ENCODE assay signal across 18 mouse cellular contexts in the genomic region with DNA sequence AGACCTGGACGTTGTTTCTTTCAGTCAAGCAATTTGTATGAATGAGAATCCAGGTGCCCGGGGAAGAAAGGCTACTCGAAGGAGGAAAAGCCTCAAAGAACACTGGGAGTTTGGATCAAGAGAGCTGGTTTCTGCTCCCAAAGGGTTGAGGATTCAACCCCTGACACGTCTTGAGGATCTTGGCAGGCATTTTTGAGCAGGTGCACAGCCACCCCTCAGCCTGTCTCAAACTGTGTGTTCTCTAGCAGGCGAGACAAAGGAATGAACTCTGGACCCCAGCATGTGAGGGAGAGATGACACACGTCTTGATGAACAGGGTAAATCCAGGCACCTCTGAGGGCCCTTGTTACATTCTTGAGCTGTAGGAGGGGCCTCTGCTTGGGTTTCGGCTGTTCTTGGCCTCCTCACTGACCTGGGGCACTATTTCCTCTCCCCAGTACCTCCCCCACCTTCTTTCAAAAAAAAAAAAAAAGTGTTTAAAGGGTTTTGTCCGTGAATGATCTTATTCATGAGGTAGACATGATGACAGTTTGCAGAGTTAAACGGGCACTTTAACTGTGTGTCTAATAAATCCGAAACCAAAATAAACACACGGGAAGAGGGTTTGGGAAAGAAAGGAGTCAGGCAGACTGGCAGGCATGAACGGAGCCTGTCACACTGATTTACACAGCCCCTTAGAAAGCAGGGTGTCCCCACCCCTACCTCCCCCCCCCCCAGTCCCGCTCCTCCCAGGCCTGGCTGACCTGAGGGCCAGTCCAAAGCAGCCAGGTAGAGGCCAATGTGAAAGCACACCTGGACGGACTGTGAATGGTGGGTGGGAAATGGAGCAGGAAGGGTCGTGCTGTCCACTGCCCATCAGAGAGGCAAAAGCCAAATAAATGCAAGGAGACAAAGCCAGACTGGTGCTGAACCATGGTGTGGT.
DNase-seq lines count a peak whose midpoint lies in the region; ATAC-seq and TF ChIP-seq lines count a peak whose summit lies in the region.
"Had no signal": no experiment of that assay in that cellular context is flagged by ENCODE, and none has a peak within 500 bp of the region (broad histone marks: within the 10 kb centered on the region; RNA-seq: fewer than 3 reads in every experiment).

No protein-coding gene starts in this region.

- no peaks in the 10 kb centered on the region for H3K9me3 ChIP-seq in heart, embryonic 11.5 days (replicated peaks; ENCODE audit: control insufficient read depth, low read length)
- no peaks in the 10 kb centered on the region for H3K9me3 ChIP-seq in midbrain, embryonic 10.5 days (replicated peaks)
- H3K9me3 ChIP-seq in midbrain, embryonic 15.5 days = no peaks in the 10 kb centered on the region
- no peaks in the 10 kb centered on the region for H3K9me3 ChIP-seq in limb, embryonic 10.5 days (replicated peaks)
- H3K9me3 ChIP-seq in stomach, postnatal 0 days (ENCODE audit: control insufficient read depth, low read length) = no peaks in the 10 kb centered on the region
- H3K9me3 ChIP-seq in neural tube, embryonic 15.5 days (replicated peaks) = no peaks in the 10 kb centered on the region
- H3K9me3 ChIP-seq: forebrain, embryonic 13.5 days; heart, embryonic 15.5 days had no signal

- ATAC-seq in heart, embryonic 11.5 days (replicated peaks; ENCODE audit: insufficient number of reproducible peaks, low FRiP score, low TSS enrichment) = no peak
- ATAC-seq in midbrain, embryonic 15.5 days (replicated peaks) = no peak
- ATAC-seq in stomach, postnatal 0 days (ENCODE audit: low FRiP score, low TSS enrichment) = peak; percentile 39
- ATAC-seq in neural tube, embryonic 15.5 days (ENCODE audit: low FRiP score) = no peak
- ATAC-seq: forebrain, embryonic 13.5 days had no signal

- H3K36me3 ChIP-seq in heart, embryonic 11.5 days (ENCODE audit: control insufficient read depth, insufficient read depth, low read length) = no peaks in the 10 kb centered on the region
- no peaks in the 10 kb centered on the region for H3K36me3 ChIP-seq in midbrain, embryonic 10.5 days
- H3K36me3 ChIP-seq in midbrain, embryonic 15.5 days (replicated peaks) = no peaks in the 10 kb centered on the region
- H3K36me3 ChIP-seq in limb, embryonic 10.5 days = no peaks in the 10 kb centered on the region
- H3K36me3 ChIP-seq in stomach, postnatal 0 days (ENCODE audit: control insufficient read depth, insufficient read depth, low read length) = no peaks in the 10 kb centered on the region
- H3K36me3 ChIP-seq in neural tube, embryonic 15.5 days = no peaks in the 10 kb centered on the region
- H3K36me3 ChIP-seq: heart, embryonic 15.5 days had no signal

- 55% methylated on average over 15 of the region's 15 CpGs for WGBS in heart, embryonic 11.5 days (ENCODE audit: insufficient replicate concordance)
- WGBS in midbrain, embryonic 10.5 days = 60% methylated on average over 15 of the region's 15 CpGs
- WGBS in midbrain, embryonic 15.5 days = 46% methylated on average over 15 of the region's 15 CpGs
- WGBS in limb, embryonic 10.5 days = 53% methylated on average over 15 of the region's 15 CpGs
- WGBS in stomach, postnatal 0 days = 22% methylated on average over 15 of the region's 15 CpGs
- 47% methylated on average over 15 of the region's 15 CpGs for WGBS in neural tube, embryonic 15.5 days

- no peaks in the 10 kb centered on the region for H3K4me1 ChIP-seq in heart, embryonic 11.5 days (ENCODE audit: control insufficient read depth, insufficient read depth, low read length)
- H3K4me1 ChIP-seq in midbrain, embryonic 10.5 days = peaks cover 23% of the 10 kb centered on the region
- H3K4me1 ChIP-seq in midbrain, embryonic 15.5 days = no peaks in the 10 kb centered on the region
- peaks cover 37% of the 10 kb centered on the region for H3K4me1 ChIP-seq in limb, embryonic 10.5 days
- H3K4me1 ChIP-seq in stomach, postnatal 0 days (replicated peaks; ENCODE audit: control insufficient read depth, insufficient read depth) = no peaks in the 10 kb centered on the region
- H3K4me1 ChIP-seq in neural tube, embryonic 15.5 days = no peaks in the 10 kb centered on the region

- no peak overlapping the region for H3K27ac ChIP-seq in heart, embryonic 11.5 days (ENCODE audit: low read depth, low read length)
- peak overlapping the region; percentile 33; the same call in 1 of the 2 replicates for H3K27ac ChIP-seq in midbrain, embryonic 10.5 days (replicated peaks)
- no peak overlapping the region for H3K27ac ChIP-seq in midbrain, embryonic 15.5 days
- H3K27ac ChIP-seq in limb, embryonic 10.5 days = peak overlapping the region; percentile 56; the same call in 1 of the 2 replicates
- peak overlapping the region; percentile 45; the same call in 1 of the 2 replicates for H3K27ac ChIP-seq in stomach, postnatal 0 days (replicated peaks)
- no peak overlapping the region for H3K27ac ChIP-seq in neural tube, embryonic 15.5 days (replicated peaks)
- H3K27ac ChIP-seq: forebrain, embryonic 13.5 days; heart, embryonic 15.5 days had no signal

- no peak overlapping the region for H3K9ac ChIP-seq in heart, embryonic 11.5 days (ENCODE audit: low read depth, low read length)
- no peak overlapping the region for H3K9ac ChIP-seq in midbrain, embryonic 15.5 days
- no peak overlapping the region for H3K9ac ChIP-seq in stomach, postnatal 0 days (ENCODE audit: low read length)
- H3K9ac ChIP-seq in neural tube, embryonic 15.5 days (replicated peaks) = no peak overlapping the region
- H3K9ac ChIP-seq: forebrain, embryonic 13.5 days; heart, embryonic 15.5 days had no signal

- no peak for TF ChIP-seq EP300 in stomach, postnatal 0 days (optimal IDR thresholded peaks at IDR 0.05)

- H3K4me3 ChIP-seq in heart, embryonic 11.5 days (ENCODE audit: low read depth, low read length) = no peak overlapping the region
- H3K4me3 ChIP-seq in midbrain, embryonic 10.5 days = no peak overlapping the region
- H3K4me3 ChIP-seq in midbrain, embryonic 15.5 days = no peak overlapping the region
- no peak overlapping the region for H3K4me3 ChIP-seq in limb, embryonic 10.5 days
- no peak overlapping the region for H3K4me3 ChIP-seq in stomach, postnatal 0 days (ENCODE audit: low read depth, low read length)
- no peak overlapping the region for H3K4me3 ChIP-seq in neural tube, embryonic 15.5 days (replicated peaks)
- H3K4me3 ChIP-seq: forebrain, embryonic 13.5 days; heart, embryonic 15.5 days had no signal

- no peak overlapping the region for H3K4me2 ChIP-seq in heart, embryonic 11.5 days
- no peak overlapping the region for H3K4me2 ChIP-seq in midbrain, embryonic 15.5 days
- peak overlapping the region; percentile 23; the same call in 1 of the 2 replicates for H3K4me2 ChIP-seq in stomach, postnatal 0 days (replicated peaks; ENCODE audit: low read depth)
- no peak overlapping the region for H3K4me2 ChIP-seq in neural tube, embryonic 15.5 days
- H3K4me2 ChIP-seq: forebrain, embryonic 13.5 days; heart, embryonic 15.5 days had no signal

- peak; percentile 68 for DNase-seq in heart, adult 11 months
- DNase-seq in midbrain, embryonic 10.5 days (ENCODE audit: low spot score) = no peak
- no peak for DNase-seq in limb, embryonic 10.5 days (ENCODE audit: low spot score)
- no peak for DNase-seq in stomach, postnatal 0 days (ENCODE audit: low spot score)
- no peak for DNase-seq in heart, postnatal 10 days
- DNase-seq: adrenal gland, postnatal 10 days; cerebellum, adult 9-10 months; kidney, adult 9 months; liver; lung, postnatal 14 days; retina, postnatal 1 day; thymus, postnatal 36 days had no signal

- H3K27me3 ChIP-seq in heart, embryonic 11.5 days (ENCODE audit: control insufficient read depth, insufficient read depth, low read length) = no peaks in the 10 kb centered on the region
- H3K27me3 ChIP-seq in midbrain, embryonic 10.5 days (ENCODE audit: low read depth, poor library complexity, severe bottlenecking) = no peaks in the 10 kb centered on the region
- H3K27me3 ChIP-seq in midbrain, embryonic 15.5 days (replicated peaks) = no peaks in the 10 kb centered on the region
- no peaks in the 10 kb centered on the region for H3K27me3 ChIP-seq in limb, embryonic 10.5 days (ENCODE audit: low read depth, poor library complexity, severe bottlenecking)
- no peaks in the 10 kb centered on the region for H3K27me3 ChIP-seq in stomach, postnatal 0 days (ENCODE audit: control insufficient read depth, insufficient read depth, low read length)
- no peaks in the 10 kb centered on the region for H3K27me3 ChIP-seq in neural tube, embryonic 15.5 days (replicated peaks)
- H3K27me3 ChIP-seq: CH12.LX; forebrain, embryonic 13.5 days; heart, embryonic 15.5 days had no signal

- TF ChIP-seq CTCF in stomach, postnatal 0 days (IDR thresholded peaks at IDR 0.05; ENCODE audit: low read depth) = no peak

- intact Hi-C loops in heart, postnatal 10 days (cut with DNase I) = no loop called here

Comparison
In these comparisons a context has a peak if more than half of its experiments do, and no peak if none do; other contexts are left out.
1. H3K27ac ChIP-seq: peak in midbrain, embryonic 10.5 days (single experiment), limb, embryonic 10.5 days (single experiment) and stomach, postnatal 0 days (single experiment); none in heart, embryonic 11.5 days (single experiment), midbrain, embryonic 15.5 days (single experiment) and neural tube, embryonic 15.5 days (single experiment).